Mouse (Mus musculus) CD4-positive, CD25-positive, alpha-beta regulatory T cell, adult 2 months (primary cell): ENCODE results near the gene Olfr464.

Experiments
- DNase-seq: peaks from one replicate; pipeline ENCODE4 v3.0.0-alpha.2; 2012; ENCODE audit warnings: low read depth, low spot score

Olfr464 gene

GRCm38 (mm10) chr11:87920966-87921365, at the start of gene Olfr464:
Gene Olfr464 (minus strand): TSS chr11:87920967.
- DNase-seq = peak; percentile 29

- DNase-seq = peak; percentile 80
These were observed 47.8 kb upstream of the Olfr464 start for GRCm38 (mm10) chr11:87968356-87969122.

GRCm38 (mm10) chr11:87967692-87968289, 47.0 kb upstream of the Olfr464 start:
- DNase-seq = peak; percentile 94

- DNase-seq = peak; percentile 83
These were observed 45.4 kb upstream of the Olfr464 start for GRCm38 (mm10) chr11:87966214-87966613.

GRCm38 (mm10) chr11:87965293-87965692, 44.5 kb upstream of the Olfr464 start:
- peak; percentile 54 for DNase-seq

GRCm38 (mm10) chr11:87957066-87957465, 36.3 kb upstream of the Olfr464 start:
- DNase-seq = peak; percentile 44

- peak; percentile 76 for DNase-seq
These were observed 34.4 kb upstream of the Olfr464 start for GRCm38 (mm10) chr11:87955144-87955543.

GRCm38 (mm10) chr11:87949990-87950389, 29.2 kb upstream of the Olfr464 start:
- DNase-seq = peak; percentile 58

- DNase-seq = peak; percentile 73
These were observed 14.7 kb upstream of the Olfr464 start for GRCm38 (mm10) chr11:87935467-87935866.

GRCm38 (mm10) chr11:87933731-87934130, 13.0 kb upstream of the Olfr464 start:
- DNase-seq = no peak

- no peak for DNase-seq
These were observed 9.6 kb upstream of the Olfr464 start for GRCm38 (mm10) chr11:87930348-87930747.

- no peak for DNase-seq
These were observed 466 bp downstream of the Olfr464 start for GRCm38 (mm10) chr11:87920301-87920700.

- no peak for DNase-seq
These were observed 4.8 kb downstream of the Olfr464 start for GRCm38 (mm10) chr11:87916005-87916404.

GRCm38 (mm10) chr11:87904331-87904730, 16.4 kb downstream of the Olfr464 start:
- DNase-seq = no peak

- no peak for DNase-seq
These were observed 23.5 kb downstream of the Olfr464 start, which contains the start of gene Olfr463 for GRCm38 (mm10) chr11:87897287-87897686. Gene Olfr463 (minus strand): TSS chr11:87897387.

- DNase-seq = no peak
These were observed 28.6 kb downstream of the Olfr464 start, which contains the start of gene Olfr462 for GRCm38 (mm10) chr11:87892168-87892567. Gene Olfr462 (minus strand): TSS chr11:87892268.

GRCm38 (mm10) chr11:87884856-87885255, 35.9 kb downstream of the Olfr464 start:
- DNase-seq = no peak

GRCm38 (mm10) chr11:87883493-87883892, 37.3 kb downstream of the Olfr464 start:
- peak; percentile 56 for DNase-seq

- no peak for DNase-seq
These were observed 39.1 kb downstream of the Olfr464 start for GRCm38 (mm10) chr11:87881714-87882113.

- no peak for DNase-seq
These were observed 40.9 kb downstream of the Olfr464 start for GRCm38 (mm10) chr11:87879826-87880225.

GRCm38 (mm10) chr11:87875436-87875835, 45.3 kb downstream of the Olfr464 start, which contains the start of gene Epx:
Gene Epx (minus strand): TSS chr11:87875536.
- no peak for DNase-seq

GRCm38 (mm10) chr11:87871766-87872165, 49.0 kb downstream of the Olfr464 start:
- DNase-seq = no peak

- DNase-seq = no peak
These were observed 50.7 kb downstream of the Olfr464 start for GRCm38 (mm10) chr11:87870096-87870495.
